Mouse (Mus musculus): Measurements from ENCODE around the gene Gstm1. TPM values are rescaled to one million over a fixed set of nuclear protein-coding genes. Genes with fewer than 3 reads are reported as not detected.

The Gstm1 gene
- polyA plus RNA-seq, 1 experiment from 2014 or later: 220 TPM

- no peak overlapping the region for H3K9ac ChIP-seq (ENCODE audit: low read length)
- DNase-seq (ENCODE audit: low spot score): no peak
- H3K27me3 ChIP-seq (replicated peaks; ENCODE audit: control insufficient read depth, insufficient read depth, low read length): no peaks in the 10 kb centered on the region
- WGBS: 95% methylated on average over 5 of the region's 5 CpGs
- H3K9me3 ChIP-seq (ENCODE audit: control insufficient read depth, low read length): no peaks in the 10 kb centered on the region
- H3K4me2 ChIP-seq (ENCODE audit: low read length): no peak overlapping the region
- no peak for ATAC-seq (replicated peaks; ENCODE audit: low FRiP score, low TSS enrichment, low read depth)
- H3K4me3 ChIP-seq (ENCODE audit: low read depth, low read length): no peak overlapping the region
- H3K36me3 ChIP-seq (ENCODE audit: control insufficient read depth, insufficient read depth, low read length): no peaks in the 10 kb centered on the region
- H3K27ac ChIP-seq (ENCODE audit: low read depth): no peak overlapping the region
- H3K4me1 ChIP-seq (replicated peaks; ENCODE audit: control insufficient read depth, insufficient read depth, low read length): peaks cover 5% of the 10 kb centered on the region; the same call in 1 of the 2 replicates
Measured at GRCm38 (mm10) chr3:107966631-107967030, 51.1 kb downstream of the Gstm1 start.

- no peak overlapping the region for H3K27ac ChIP-seq (ENCODE audit: low read depth)
- WGBS: 55% methylated on average over 1 of the region's 1 CpGs
Measured at GRCm38 (mm10) chr3:107965592-107965991, 52.2 kb downstream of the Gstm1 start.

GRCm38 (mm10) chr3:107964656-107965308 is 53.0 kb downstream of the Gstm1 start:
- H3K4me1 ChIP-seq (replicated peaks; ENCODE audit: control insufficient read depth, insufficient read depth, low read length): peaks cover 5% of the 10 kb centered on the region; the same call in 1 of the 2 replicates
- ATAC-seq (replicated peaks; ENCODE audit: low FRiP score, low TSS enrichment, low read depth) (0 out of 2 replicates have a peak, but pooled peaks have one; percentile 13), DNase-seq (ENCODE audit: low spot score) (no peak)
- no peaks in the 10 kb centered on the region for H3K36me3 ChIP-seq (ENCODE audit: control insufficient read depth, insufficient read depth, low read length)
- no peaks in the 10 kb centered on the region for H3K27me3 ChIP-seq (replicated peaks; ENCODE audit: control insufficient read depth, insufficient read depth, low read length)
- no peak overlapping the region for H3K9ac ChIP-seq (ENCODE audit: low read length)
- no peaks in the 10 kb centered on the region for H3K9me3 ChIP-seq (ENCODE audit: control insufficient read depth, low read length)
- H3K4me2 ChIP-seq (ENCODE audit: low read length): no peak overlapping the region
- H3K4me3 ChIP-seq (ENCODE audit: low read depth, low read length): no peak overlapping the region
- H3K27ac ChIP-seq (ENCODE audit: low read depth): 0 out of 2 replicates have a peak overlapping the region, but pooled peaks have one; percentile 27
- 52% methylated on average over 5 of the region's 5 CpGs for WGBS

More at GRCm38 (mm10) chr3:107965592-107965991, 52.2 kb downstream of the Gstm1 start:
- Histone ChIP-seq H3K27me3 (replicated peaks; ENCODE audit: control insufficient read depth, insufficient read depth, low read length) (no peaks in the 10 kb centered on the region), H3K4me2 (ENCODE audit: low read length) (no peak overlapping the region), H3K4me3 (ENCODE audit: low read depth, low read length) (no peak overlapping the region), H3K9ac (ENCODE audit: low read length) (no peak overlapping the region), H3K9me3 (ENCODE audit: control insufficient read depth, low read length) (no peaks in the 10 kb centered on the region), H3K4me1 (replicated peaks; ENCODE audit: control insufficient read depth, insufficient read depth, low read length) (peaks cover 5% of the 10 kb centered on the region; the same call in 1 of the 2 replicates), H3K36me3 (ENCODE audit: control insufficient read depth, insufficient read depth, low read length) (no peaks in the 10 kb centered on the region)
- ATAC-seq (replicated peaks; ENCODE audit: low FRiP score, low TSS enrichment, low read depth) (no peak), DNase-seq (ENCODE audit: low spot score) (no peak)

GRCm38 (mm10) chr3:107964026-107964425 is 53.7 kb downstream of the Gstm1 start:
- Histone ChIP-seq H3K9ac (ENCODE audit: low read length) (no peak overlapping the region), H3K4me2 (ENCODE audit: low read length) (no peak overlapping the region), H3K4me1 (replicated peaks; ENCODE audit: control insufficient read depth, insufficient read depth, low read length) (peaks cover 5% of the 10 kb centered on the region; the same call in 1 of the 2 replicates), H3K27ac (ENCODE audit: low read depth) (no peak overlapping the region), H3K4me3 (ENCODE audit: low read depth, low read length) (no peak overlapping the region), H3K27me3 (replicated peaks; ENCODE audit: control insufficient read depth, insufficient read depth, low read length) (no peaks in the 10 kb centered on the region), H3K36me3 (ENCODE audit: control insufficient read depth, insufficient read depth, low read length) (no peaks in the 10 kb centered on the region), H3K9me3 (ENCODE audit: control insufficient read depth, low read length) (no peaks in the 10 kb centered on the region)
- DNase-seq (ENCODE audit: low spot score): no peak
- 77% methylated on average over 4 of the region's 4 CpGs for WGBS
- no peak for ATAC-seq (replicated peaks; ENCODE audit: low FRiP score, low TSS enrichment, low read depth)

Other genes with a start within 250 kb of the Gstm1 start
- 66.9 and 82.6 TPM in 2 replicates for gene Eps8l3, start 140.7 kb downstream of the Gstm1 start, polyA plus RNA-seq (2014; fragmentation: Nextera tagmentation; extraction: Ambion mirVana)
- 196 and 223 TPM in 2 replicates for gene Gstm5, start 122.2 kb downstream of the Gstm1 start, polyA plus RNA-seq (2014; fragmentation: Nextera tagmentation; extraction: Ambion mirVana)
- gene Gstm7, start 86.2 kb downstream of the Gstm1 start, polyA plus RNA-seq (2014; fragmentation: Nextera tagmentation; extraction: Ambion mirVana): 21.3 and 23.4 TPM in 2 replicates
- gene Gstm6, start 74.2 kb downstream of the Gstm1 start, polyA plus RNA-seq (2014; fragmentation: Nextera tagmentation; extraction: Ambion mirVana): 8.7 and 11.6 TPM in 2 replicates
- 27.3 and 41.6 TPM in 2 replicates for gene Gstm3, start 48.7 kb downstream of the Gstm1 start, polyA plus RNA-seq (2014; fragmentation: Nextera tagmentation; extraction: Ambion mirVana)
- 140 and 141 TPM in 2 replicates for gene Gstm2, start 31.5 kb downstream of the Gstm1 start, polyA plus RNA-seq (2014; fragmentation: Nextera tagmentation; extraction: Ambion mirVana)
- gene Gstm4, start 26.9 kb upstream of the Gstm1 start, polyA plus RNA-seq (2014; fragmentation: Nextera tagmentation; extraction: Ambion mirVana): 20.4 and 20.6 TPM in 2 replicates
- gene Ampd2, start 68.7 kb upstream of the Gstm1 start, polyA plus RNA-seq (2014; fragmentation: Nextera tagmentation; extraction: Ambion mirVana): 38.6 and 42.2 TPM in 2 replicates
- 0.93 and 1.6 TPM in 2 replicates for gene Gnat2, start 74.8 kb upstream of the Gstm1 start, polyA plus RNA-seq (2014; fragmentation: Nextera tagmentation; extraction: Ambion mirVana)
- 171 and 182 TPM in 2 replicates for gene Gnai3, start 128.2 kb upstream of the Gstm1 start, polyA plus RNA-seq (2014; fragmentation: Nextera tagmentation; extraction: Ambion mirVana)
- gene Gpr61, start 136.9 kb upstream of the Gstm1 start, polyA plus RNA-seq (2014; fragmentation: Nextera tagmentation; extraction: Ambion mirVana): 0.04 and 0.26 TPM in 2 replicates
- 3.0 and 3.5 TPM in 2 replicates for gene Amigo1, start 168.4 kb upstream of the Gstm1 start, polyA plus RNA-seq (2014; fragmentation: Nextera tagmentation; extraction: Ambion mirVana)
- 2.3 and 2.6 TPM in 2 replicates for gene Cyb561d1, start 183.2 kb upstream of the Gstm1 start, polyA plus RNA-seq (2014; fragmentation: Nextera tagmentation; extraction: Ambion mirVana)
- gene Atxn7l2, start 193.0 kb upstream of the Gstm1 start, polyA plus RNA-seq (2014; fragmentation: Nextera tagmentation; extraction: Ambion mirVana): 15.3 and 15.5 TPM in 2 replicates
- gene Sypl2, start 208.7 kb upstream of the Gstm1 start, polyA plus RNA-seq (2014; fragmentation: Nextera tagmentation; extraction: Ambion mirVana): 0.08 and 0.36 TPM in 2 replicates
- gene Psma5, start 239.0 kb upstream of the Gstm1 start, polyA plus RNA-seq (2014; fragmentation: Nextera tagmentation; extraction: Ambion mirVana): 319 and 324 TPM in 2 replicates

Measured in intestine, embryonic 14.5 days (tissue).